Mouse (Mus musculus) heart, embryonic 14.5 days (tissue): ENCODE measurements around the gene Iqgap3. TPM values are rescaled to one million over a fixed set of nuclear protein-coding genes. Genes with fewer than 3 reads are reported as not detected.
A peak's percentile ranks its signal among the peaks of the same experiment; 100 is the strongest.

Experiments used
- ATAC-seq: fragments of 200-750 bp; cut with Nextera tagmentation; 2 replicates; pipeline ENCODE4 v1.8.0; 2017; ENCODE audit warnings: low read depth, moderate TSS enrichment; ENCODE audit not compliant: insufficient number of reproducible peaks, insufficient read depth, low FRiP score
- H3K27ac ChIP-seq, 2 experiments: fragments of 200-500 bp in 1 of 2; fragments of 300-500 bp in 1 of 2; sonication (generic) in 1 of 2; replicated peaks in 1 of 2; 2 replicates each; pipeline ENCODE4 v1.5.1; 2012 to 2014; ENCODE audit warnings: low read depth in 2 of 2, low read length in 2 of 2, control low read depth in 1 of 2, mild to moderate bottlenecking in 1 of 2, mixed read lengths in 1 of 2; ENCODE audit not compliant: control insufficient read depth in 1 of 2, insufficient read depth in 1 of 2
- H3K27me3 ChIP-seq: fragments of 300-500 bp; sonication (generic); 2 replicates; pipeline ENCODE4 v1.6.1; 2014; ENCODE audit warnings: mild to moderate bottlenecking, low read length, control low read depth; ENCODE audit not compliant: control insufficient read depth, insufficient read depth
- H3K36me3 ChIP-seq: fragments of 300-500 bp; sonication (generic); 2 replicates; pipeline ENCODE4 v1.6.1; 2014; ENCODE audit warnings: mild to moderate bottlenecking, control low read depth, low read length, mixed read lengths; ENCODE audit not compliant: control insufficient read depth, insufficient read depth
- H3K4me1 ChIP-seq, 2 experiments: fragments of 200-500 bp in 1 of 2; fragments of 300-500 bp in 1 of 2; sonication (generic) in 1 of 2; 2 replicates each; pipeline ENCODE4 v1.6.1; 2012 to 2014; ENCODE audit warnings: low read length in 2 of 2, control low read depth in 1 of 2, mixed read lengths in 1 of 2; ENCODE audit not compliant: control insufficient read depth in 2 of 2, insufficient read depth in 2 of 2
- H3K4me2 ChIP-seq: fragments of 300-500 bp; sonication (generic); 2 replicates; pipeline ENCODE4 v1.6.1; 2014; ENCODE audit warnings: mild to moderate bottlenecking, low read length
- H3K4me3 ChIP-seq, 2 experiments: fragments of 200-500 bp in 1 of 2; fragments of 300-500 bp in 1 of 2; sonication (generic) in 1 of 2; 2 replicates each; pipeline ENCODE4 v1.5.1; 2012 to 2014; ENCODE audit warnings: low read length in 2 of 2, mild to moderate bottlenecking in 2 of 2, control low read depth in 1 of 2, low read depth in 1 of 2, moderate library complexity in 1 of 2; ENCODE audit not compliant: control insufficient read depth in 1 of 2, insufficient read depth in 1 of 2
- H3K9ac ChIP-seq: fragments of 300-500 bp; sonication (generic); 2 replicates; pipeline ENCODE4 v1.6.1; 2014; ENCODE audit warnings: mild to moderate bottlenecking, low read length
- H3K9me3 ChIP-seq: fragments of 300-500 bp; sonication (generic); 2 replicates; pipeline ENCODE4 v1.6.1; 2016; ENCODE audit warnings: low read length, control low read depth; ENCODE audit not compliant: control insufficient read depth
- WGBS: fragments of 180-500 bp; shearing (Covaris S2); extraction: QIAGEN DNeasy Blood & Tissue Kit; methylation state at CpG from one replicate; pipeline ENCODE4 v1.1.7; 2014; 5-methylcytosine and 5-hydroxymethylcytosine counted together
- polyA plus RNA-seq: library from polyadenylated mRNA; unstranded; fragments of >200 nt; fragmentation: Nextera tagmentation; extraction: Ambion mirVana; gene quantifications from 2 replicates; pipeline ENCODE4 v1.2.1, GENCODE M21; 2014

The Iqgap3 gene
- polyA plus RNA-seq, 1 experiment from 2014 or later, result 22.8 TPM

GRCm38 (mm10) chr3:88094126-88094525 lies 12.4 kb downstream of the Iqgap3 start:
- no peak overlapping the region for H3K4me2 ChIP-seq
- H3K36me3 ChIP-seq, result peaks cover 100% of the 10 kb centered on the region
- no peak overlapping the region for H3K4me3 ChIP-seq
- no peak for ATAC-seq
- 65% methylated on average over 5 of the region's 5 CpGs for WGBS
- H3K27ac ChIP-seq, result no peak overlapping the region
- no peak overlapping the region for H3K9ac ChIP-seq
- H3K9me3 ChIP-seq, result no peaks in the 10 kb centered on the region
- no peaks in the 10 kb centered on the region for H3K4me1 ChIP-seq
- H3K27me3 ChIP-seq, result no peaks in the 10 kb centered on the region

- no peak for ATAC-seq
- 63% methylated on average over 6 of the region's 6 CpGs for WGBS
- Histone ChIP-seq H3K4me3 (no peak overlapping the region), H3K4me1 (no peaks in the 10 kb centered on the region; a peak in 1 of 4 replicates), H3K36me3 (peaks cover 99% of the 10 kb centered on the region), H3K4me2 (no peak overlapping the region), H3K27me3 (no peaks in the 10 kb centered on the region), H3K9ac (no peak overlapping the region), H3K27ac (no peak overlapping the region), H3K9me3 (no peaks in the 10 kb centered on the region)
Observed at GRCm38 (mm10) chr3:88097666-88098065, 15.9 kb downstream of the Iqgap3 start.

GRCm38 (mm10) chr3:88100251-88100650 lies 18.5 kb downstream of the Iqgap3 start:
- H3K27ac ChIP-seq, result no peak overlapping the region
- ATAC-seq, result no peak
- H3K4me1 ChIP-seq, result no peaks in the 10 kb centered on the region; a peak in 1 of 4 replicates
- H3K9me3 ChIP-seq, result no peaks in the 10 kb centered on the region
- H3K36me3 ChIP-seq, result peaks cover 99% of the 10 kb centered on the region
- no peaks in the 10 kb centered on the region for H3K27me3 ChIP-seq
- WGBS, result 75% methylated on average over 3 of the region's 3 CpGs
- no peak overlapping the region for H3K4me3 ChIP-seq
- H3K4me2 ChIP-seq, result no peak overlapping the region
- peak overlapping the region; percentile 16; the same call in 1 of the 2 replicates for H3K9ac ChIP-seq

GRCm38 (mm10) chr3:88101736-88102135 lies 20.0 kb downstream of the Iqgap3 start:
- WGBS, result 91% methylated on average over 7 of the region's 7 CpGs
- Histone ChIP-seq H3K4me1 (no peaks in the 10 kb centered on the region; a peak in 1 of 4 replicates), H3K9ac (no peak overlapping the region), H3K4me2 (no peak overlapping the region), H3K9me3 (no peaks in the 10 kb centered on the region), H3K4me3 (no peak overlapping the region), H3K27me3 (no peaks in the 10 kb centered on the region), H3K27ac (no peak overlapping the region), H3K36me3 (peaks cover 98% of the 10 kb centered on the region)
- ATAC-seq, result no peak

GRCm38 (mm10) chr3:88102196-88102595 lies 20.4 kb downstream of the Iqgap3 start:
- no peak overlapping the region for H3K4me3 ChIP-seq
- H3K9me3 ChIP-seq, result no peaks in the 10 kb centered on the region
- H3K9ac ChIP-seq, result no peak overlapping the region
- peak overlapping the region; percentile 43 to 55; a peak in 3 of 4 replicates for H3K27ac ChIP-seq
- WGBS, result 72% methylated on average over 6 of the region's 6 CpGs
- peaks cover 98% of the 10 kb centered on the region for H3K36me3 ChIP-seq
- no peak overlapping the region; the same call in 1 of the 2 replicates for H3K4me2 ChIP-seq
- ATAC-seq, result no peak
- no peaks in the 10 kb centered on the region; a peak in 1 of 4 replicates for H3K4me1 ChIP-seq
- no peaks in the 10 kb centered on the region for H3K27me3 ChIP-seq

GRCm38 (mm10) chr3:88102611-88103010 lies 20.8 kb downstream of the Iqgap3 start:
- Histone ChIP-seq H3K36me3 (peaks cover 98% of the 10 kb centered on the region), H3K27me3 (no peaks in the 10 kb centered on the region), H3K9me3 (no peaks in the 10 kb centered on the region), H3K9ac (no peak overlapping the region), H3K27ac (peak overlapping the region; percentile 43 to 55; a peak in 3 of 4 replicates), H3K4me3 (no peak overlapping the region), H3K4me1 (no peaks in the 10 kb centered on the region; a peak in 1 of 4 replicates), H3K4me2 (no peak overlapping the region; the same call in 1 of the 2 replicates)
- 62% methylated on average over 6 of the region's 6 CpGs for WGBS
- ATAC-seq, result no peak

GRCm38 (mm10) chr3:88106126-88106525 lies 24.4 kb downstream of the Iqgap3 start:
- no peak for ATAC-seq
- H3K27ac ChIP-seq, result no peak overlapping the region
- H3K36me3 ChIP-seq, result peaks cover 99% of the 10 kb centered on the region
- 92% methylated on average over 4 of the region's 4 CpGs for WGBS
- no peak overlapping the region for H3K4me3 ChIP-seq
- no peaks in the 10 kb centered on the region for H3K9me3 ChIP-seq
- H3K9ac ChIP-seq, result no peak overlapping the region
- H3K27me3 ChIP-seq, result no peaks in the 10 kb centered on the region
- H3K4me1 ChIP-seq, result no peaks in the 10 kb centered on the region; a peak in 1 of 4 replicates
- H3K4me2 ChIP-seq, result no peak overlapping the region

GRCm38 (mm10) chr3:88109126-88109525 lies 27.4 kb downstream of the Iqgap3 start:
- no peaks in the 10 kb centered on the region for H3K9me3 ChIP-seq
- H3K4me2 ChIP-seq, result no peak overlapping the region
- no peak overlapping the region for H3K27ac ChIP-seq
- 92% methylated on average over 6 of the region's 6 CpGs for WGBS
- no peak overlapping the region for H3K9ac ChIP-seq
- H3K4me3 ChIP-seq, result no peak overlapping the region
- no peak for ATAC-seq
- peaks cover 0 to 3% of the 10 kb centered on the region in 2 experiments; a peak in 2 of 4 replicates for H3K4me1 ChIP-seq
- no peaks in the 10 kb centered on the region for H3K27me3 ChIP-seq
- peaks cover 98% of the 10 kb centered on the region for H3K36me3 ChIP-seq
